Mouse (Mus musculus) monocyte, adult 5-6 weeks (primary cell): ENCODE data around the gene Slc25a21. TPM values are rescaled to one million over a fixed set of nuclear protein-coding genes. Genes with fewer than 3 reads are reported as not detected.
"Not testable (repeated sequence)": the region's sequence is repeated elsewhere in the genome, so short reads cannot be mapped to it uniquely, and the experiment has no call there.

ENCODE experiments used
- ATAC-seq: fragments of 153-309, 156-312 bp; replicated peaks from 2 replicates; pipeline ENCODE4 v1.8.0; 2017; ENCODE audit warnings: mild to moderate bottlenecking; ENCODE audit not compliant: low TSS enrichment, insufficient number of reproducible peaks, severe bottlenecking, poor library complexity, low FRiP score
- total RNA-seq: library from RNA; stranded (forward); fragments of 200-1000, 200-491, 200-594 nt; gene quantifications from 3 replicates; pipeline ENCODE4 v1.2.3, GENCODE M21; 2017

The Slc25a21 gene
- not detected in 3 replicates for total RNA-seq

GRCm38 (mm10) chr12:57197363-57198026 is at the start of gene Slc25a21:
Slc25a21 (minus strand) TSS chr12:57197472.
- no peak for ATAC-seq

GRCm38 (mm10) chr12:57243671-57244495 is 46.6 kb upstream of the Slc25a21 start:
- peak; percentile 77 for ATAC-seq

- no peak for ATAC-seq
These were observed 36.1 kb upstream of the Slc25a21 start for GRCm38 (mm10) chr12:57233386-57233785.

DNA sequence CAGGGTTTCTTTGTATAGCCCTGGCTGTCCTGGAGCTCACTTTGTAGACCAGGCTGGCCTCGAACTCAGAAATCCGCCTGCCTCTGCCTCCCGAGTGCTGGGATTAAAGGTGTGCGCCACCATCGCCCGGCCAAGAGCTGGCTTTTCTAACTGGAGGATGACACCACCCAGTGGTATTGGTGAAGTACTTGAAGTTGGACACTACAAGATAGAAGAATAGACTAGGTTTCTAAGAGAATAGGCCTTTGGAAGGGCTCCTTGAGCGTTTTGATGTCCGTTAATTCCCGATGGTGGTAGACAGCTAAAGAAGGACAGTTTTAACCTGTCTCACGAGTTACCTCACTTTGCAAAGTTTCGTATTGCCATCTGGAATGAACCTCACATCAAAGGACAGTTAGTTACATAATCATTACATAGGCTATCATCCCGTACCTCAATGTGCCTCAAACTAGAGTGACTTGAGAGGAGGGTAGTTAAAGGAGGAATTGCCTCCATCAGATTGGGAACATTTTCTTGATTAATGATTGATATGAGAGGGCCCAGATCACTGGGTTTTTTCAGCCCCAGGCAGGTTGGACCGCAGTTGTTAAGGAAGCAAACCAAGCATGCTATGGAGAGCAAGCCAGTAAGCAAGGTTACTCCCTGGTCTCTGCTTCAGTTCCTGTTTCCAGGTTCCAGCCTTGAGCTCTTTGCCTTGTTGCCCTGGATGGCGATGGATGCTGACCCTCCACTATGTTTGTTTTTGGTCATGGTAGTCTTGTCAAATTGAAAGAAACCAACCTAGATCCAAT is 34.0 kb upstream of the Slc25a21 start:
- ATAC-seq, result peak; percentile 32; the same call in 1 of the 2 replicates

GRCm38 (mm10) chr12:57230192-57230706 is 33.0 kb upstream of the Slc25a21 start, which contains the start of the genes Prps1l3 and Mipol1:
Prps1l3 (plus strand) TSS chr12:57230412.
Mipol1 (plus strand) TSS chr12:57230427.
- peak; percentile 88 for ATAC-seq

DNA sequence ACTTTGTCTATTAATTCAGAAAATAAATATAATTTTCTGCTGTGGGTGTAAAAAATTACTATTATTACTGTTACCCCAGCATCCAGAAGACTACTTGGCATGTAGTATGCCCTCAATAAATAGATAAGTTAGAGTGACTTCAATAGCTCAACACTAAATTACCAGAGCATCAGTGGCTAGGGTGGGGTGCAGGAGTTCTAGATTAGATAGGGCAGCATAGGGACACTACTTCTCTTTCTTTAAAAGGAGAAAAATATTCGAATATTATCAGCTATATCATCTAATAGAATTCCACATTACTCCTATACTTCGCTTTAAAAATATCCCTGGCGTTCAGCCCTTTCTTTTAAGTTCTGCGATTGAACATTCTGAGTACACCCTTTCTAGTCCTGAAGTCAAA is 32.4 kb upstream of the Slc25a21 start:
- ATAC-seq, result no peak

- ATAC-seq, result no peak
These were observed 30.5 kb upstream of the Slc25a21 start for GRCm38 (mm10) chr12:57227776-57228175.

- ATAC-seq, result no peak
These were observed 29.1 kb upstream of the Slc25a21 start for GRCm38 (mm10) chr12:57226411-57226810.

DNA sequence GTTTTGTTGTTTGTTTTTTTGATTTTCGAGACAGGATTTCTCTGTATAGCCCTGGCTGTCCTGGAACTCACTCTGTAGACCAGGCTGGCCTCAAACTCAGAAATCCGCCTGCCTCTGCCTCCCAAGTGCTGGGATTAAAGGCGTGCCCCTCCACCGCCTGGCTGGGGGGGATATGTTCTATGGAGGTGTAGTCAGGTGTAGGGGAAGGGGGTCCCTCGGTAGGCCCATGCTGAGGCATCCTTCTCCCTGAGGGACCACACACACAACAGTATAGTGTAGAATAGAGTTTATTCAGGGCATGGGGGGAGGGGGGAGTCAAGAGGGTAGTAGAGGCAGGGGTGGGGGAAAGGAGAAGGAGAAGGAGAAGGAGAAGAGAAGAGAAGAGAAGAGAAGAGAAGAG is 15.2 kb upstream of the Slc25a21 start:
- ATAC-seq, result not testable (repeated sequence)

GRCm38 (mm10) chr12:57211353-57212311 is 14.4 kb upstream of the Slc25a21 start:
- ATAC-seq, result peak; percentile 66

DNA sequence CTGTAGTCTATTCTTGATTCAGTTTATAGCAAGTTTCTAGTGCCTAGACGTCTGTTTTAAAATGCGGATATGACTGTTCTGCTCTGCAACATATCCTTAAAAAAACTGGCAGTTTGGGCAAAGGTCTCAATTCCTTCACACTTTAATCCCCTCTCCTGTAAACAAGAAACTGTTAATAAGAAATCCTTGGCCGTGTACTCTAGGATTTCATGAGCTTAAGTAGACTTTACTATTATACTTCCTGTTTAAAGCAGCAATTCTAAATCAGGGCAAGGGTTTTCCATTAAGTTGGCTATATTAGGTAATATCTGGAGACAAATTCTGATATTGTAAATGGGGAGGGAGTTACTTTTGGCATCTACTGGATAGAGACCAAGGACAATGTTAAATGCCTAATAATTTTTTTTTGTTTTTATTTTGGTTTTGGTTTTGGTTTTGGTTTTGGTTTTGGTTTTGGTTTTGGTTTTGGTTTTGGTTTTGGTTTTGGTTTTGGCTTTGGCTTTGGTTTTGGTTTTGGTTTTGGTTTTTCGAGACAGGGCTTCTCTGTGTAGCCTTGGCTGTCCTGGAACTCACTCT is 7.1 kb upstream of the Slc25a21 start:
- no peak for ATAC-seq

DNA sequence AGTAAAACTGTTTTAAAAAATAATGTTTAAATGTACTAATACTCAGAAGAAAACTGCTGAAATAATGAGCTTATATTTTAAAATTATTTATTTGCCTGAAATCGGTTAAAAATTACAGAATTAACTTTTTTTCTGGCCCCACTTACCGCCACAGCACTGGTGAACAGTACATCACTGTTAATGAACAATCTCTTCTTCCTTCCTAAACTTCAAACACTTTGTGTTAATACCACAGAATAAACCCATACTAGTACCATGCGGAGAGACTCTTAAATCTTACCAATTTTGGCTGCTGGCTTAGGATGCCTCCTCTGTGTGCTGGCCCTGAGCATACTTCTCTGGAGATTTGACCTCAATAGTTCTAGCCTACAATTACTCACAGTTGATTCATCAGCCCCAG is 4.6 kb upstream of the Slc25a21 start:
- ATAC-seq, result no peak

DNA sequence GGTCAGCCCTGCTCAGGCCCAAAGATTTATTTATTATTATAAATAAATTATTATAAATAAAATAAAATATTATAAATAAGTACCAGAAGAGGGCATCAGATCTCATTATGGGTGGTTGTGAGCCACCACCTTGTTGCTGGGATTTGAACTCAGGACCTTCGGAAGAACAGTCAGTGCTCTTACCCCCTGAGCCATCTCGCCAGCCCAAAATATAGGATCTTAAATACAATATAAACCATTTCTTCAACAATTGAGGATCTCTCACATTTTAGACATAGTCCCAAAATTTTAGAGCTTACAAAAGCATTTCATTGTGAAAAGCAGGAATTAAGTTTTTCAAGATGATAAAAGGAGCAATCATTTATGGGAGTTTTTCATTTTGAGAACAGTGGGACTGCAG is 2.2 kb upstream of the Slc25a21 start:
- ATAC-seq, result no peak

DNA sequence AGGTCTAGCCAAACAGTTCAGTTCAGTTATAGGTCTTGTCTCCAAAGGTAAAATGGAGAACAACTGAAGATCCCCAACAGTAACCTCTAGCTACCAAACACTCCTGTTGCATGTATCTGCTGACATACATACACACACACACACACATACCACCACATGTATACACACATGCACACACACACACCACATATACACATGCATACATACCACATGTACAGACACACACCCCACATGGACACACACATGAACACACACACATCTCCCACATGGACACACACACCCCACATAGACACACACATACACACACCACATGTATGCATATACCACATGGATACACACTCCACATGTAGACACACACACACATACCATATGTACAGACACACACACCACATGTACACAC is 997 bp upstream of the Slc25a21 start:
- ATAC-seq, result no peak

DNA sequence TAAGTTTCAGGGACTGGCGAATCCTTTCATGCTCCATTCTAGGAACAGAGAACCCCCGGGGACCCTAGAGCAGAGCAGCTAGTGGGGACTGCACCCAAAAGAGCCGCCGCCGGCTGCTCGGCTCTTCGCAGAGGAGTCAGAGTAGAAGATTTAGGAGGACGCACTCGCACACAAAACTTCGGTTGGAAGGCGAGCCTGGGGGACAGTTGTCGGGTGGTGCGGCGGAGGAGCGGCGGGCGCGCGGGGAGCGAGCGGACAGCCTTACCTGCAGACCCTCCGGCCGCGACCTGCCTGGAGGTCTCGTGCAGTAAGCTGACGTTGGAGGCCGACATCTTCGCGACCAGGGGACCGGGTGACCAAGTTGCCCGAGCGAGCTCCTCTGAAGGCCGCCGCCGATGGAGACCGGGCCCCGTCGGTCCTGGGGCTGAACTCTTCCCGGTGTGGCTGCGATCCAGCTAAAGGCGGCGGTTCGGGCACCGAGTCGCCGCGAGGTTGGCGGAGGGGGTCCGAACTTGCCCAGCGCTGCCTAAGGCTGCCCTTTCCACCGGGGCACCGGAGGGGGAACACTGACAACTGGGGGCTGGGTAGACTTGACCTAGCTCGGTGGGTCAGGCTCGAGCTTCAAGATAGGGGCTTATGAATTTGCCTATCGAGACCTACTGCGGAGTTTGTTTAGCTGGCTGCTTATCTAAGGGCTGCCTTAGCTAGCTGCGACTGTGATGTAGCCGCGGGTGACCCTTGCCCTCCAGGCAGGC is 487 bp downstream of the Slc25a21 start:
- ATAC-seq, result no peak

- no peak for ATAC-seq
These were observed 1.0 kb downstream of the Slc25a21 start for GRCm38 (mm10) chr12:57196286-57196607.

GRCm38 (mm10) chr12:57194609-57195008 is 2.7 kb downstream of the Slc25a21 start:
- ATAC-seq, result no peak
